Mouse (Mus musculus): ENCODE results near the gene Rps26.

- no peak for TF ChIP-seq POLR2A (IDR thresholded peaks at IDR 0.05; ENCODE audit: borderline replicate concordance, extremely low read depth, low read depth, low read length)
- TF ChIP-seq CTCF (IDR thresholded peaks at IDR 0.05; ENCODE audit: insufficient read depth, low read length) = no peak
These were observed 28.7 kb upstream of the Rps26 start for GRCm38 (mm10) chr10:128655254-128655653.

Data from lung, adult 2 months (tissue).